Mouse (Mus musculus) olfactory bulb, adult 2 months (tissue): Measurements from ENCODE around the gene Efs. TPM values are rescaled to one million over a fixed set of nuclear protein-coding genes. Genes with fewer than 3 reads are reported as not detected.
"Not testable (repeated sequence)": the region's sequence is repeated elsewhere in the genome, so short reads cannot be mapped to it uniquely, and the experiment has no call there.

Source experiments
- H3K27ac ChIP-seq: fragments of 200-500 bp; 2 replicates; pipeline ENCODE4 v1.5.1; 2012; ENCODE audit warnings: low read depth, low read length; ENCODE audit not compliant: insufficient read depth
- H3K4me1 ChIP-seq: fragments of 200-500 bp; 2 replicates; pipeline ENCODE4 v1.6.1; 2012; ENCODE audit warnings: low read length; ENCODE audit not compliant: control insufficient read depth, insufficient read depth
- H3K4me3 ChIP-seq: fragments of 200-500 bp; 2 replicates; pipeline ENCODE4 v1.5.1; 2012; ENCODE audit warnings: mild to moderate bottlenecking, low read depth, low read length, moderate library complexity; ENCODE audit not compliant: insufficient read depth
- CTCF ChIP-seq: fragments of 200-500 bp; IDR thresholded peaks from 2 replicates; pipeline ENCODE4 v1.5.1; 2012; ENCODE audit warnings: low read depth, mild to moderate bottlenecking, low read length, moderate library complexity; ENCODE audit not compliant: insufficient read depth
- POLR2A ChIP-seq: fragments of 200-500 bp; IDR thresholded peaks from 2 replicates; pipeline ENCODE4 v1.6.1; 2012; ENCODE audit warnings: mild to moderate bottlenecking, low read depth, low read length, moderate library complexity; ENCODE audit not compliant: insufficient read depth
- WGBS: fragments of 180-500 bp; shearing (Covaris S2); methylation state at CpG from one replicate; pipeline ENCODE4 v1.1.7; 2018; 5-methylcytosine and 5-hydroxymethylcytosine counted together
- polyA plus RNA-seq: library from polyadenylated mRNA; stranded (reverse); fragments of >200 nt; gene quantifications from 2 replicates; pipeline ENCODE4 v1.2.4, GENCODE M21; 2012; ENCODE audit warnings: low replicate concordance; ENCODE audit not compliant: missing spikeins, insufficient read depth, insufficient read length

The Efs gene
- polyA plus RNA-seq, 1 experiment = not detected

- H3K4me3 ChIP-seq = no peak overlapping the region
- TF ChIP-seq POLR2A = no peak
- TF ChIP-seq CTCF = no peak
- 94% methylated on average over 8 of the region's 8 CpGs for WGBS
- no peak overlapping the region for H3K27ac ChIP-seq
- H3K4me1 ChIP-seq = no peaks in the 10 kb centered on the region
Measured at GRCm38 (mm10) chr14:54953664-54954206, 27.8 kb upstream of the Efs start.

GRCm38 (mm10) chr14:54951587-54951986 lies 25.7 kb upstream of the Efs start:
- Histone ChIP-seq H3K27ac (no peak overlapping the region), H3K4me3 (no peak overlapping the region), H3K4me1 (no peaks in the 10 kb centered on the region)
- no peak for TF ChIP-seq POLR2A
- TF ChIP-seq CTCF = no peak
- WGBS = 90% methylated on average over 6 of the region's 6 CpGs

- Histone ChIP-seq H3K4me1 (no peaks in the 10 kb centered on the region), H3K27ac (no peak overlapping the region), H3K4me3 (no peak overlapping the region)
- TF ChIP-seq CTCF (no peak), POLR2A (no peak)
- WGBS = 74% methylated on average over 12 of the region's 12 CpGs
Measured at GRCm38 (mm10) chr14:54950493-54950892, 24.6 kb upstream of the Efs start.

DNA sequence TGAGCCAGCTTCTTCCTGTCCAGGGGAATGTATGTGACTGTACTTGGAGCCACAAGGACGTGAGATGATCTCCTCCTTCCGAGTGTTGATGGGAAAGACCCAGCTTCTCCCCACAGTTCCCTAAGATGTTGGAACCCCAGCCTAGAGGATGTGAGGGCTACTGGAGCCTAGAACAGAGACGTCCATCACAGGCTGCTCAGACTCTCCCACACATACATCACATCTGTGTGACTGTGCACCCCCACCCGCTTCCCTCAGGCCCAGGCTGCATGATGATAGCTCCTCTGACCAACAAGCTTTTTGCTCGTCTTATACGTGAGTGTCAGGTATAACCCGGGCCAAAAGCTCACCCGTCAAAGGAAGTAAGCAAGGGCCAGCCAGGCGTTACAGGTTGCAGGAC lies 22.9 kb upstream of the Efs start:
- Histone ChIP-seq H3K27ac (no peak overlapping the region), H3K4me1 (no peaks in the 10 kb centered on the region), H3K4me3 (no peak overlapping the region)
- TF ChIP-seq POLR2A = no peak
- no peak for TF ChIP-seq CTCF
- 95% methylated on average over 9 of the region's 9 CpGs for WGBS

DNA sequence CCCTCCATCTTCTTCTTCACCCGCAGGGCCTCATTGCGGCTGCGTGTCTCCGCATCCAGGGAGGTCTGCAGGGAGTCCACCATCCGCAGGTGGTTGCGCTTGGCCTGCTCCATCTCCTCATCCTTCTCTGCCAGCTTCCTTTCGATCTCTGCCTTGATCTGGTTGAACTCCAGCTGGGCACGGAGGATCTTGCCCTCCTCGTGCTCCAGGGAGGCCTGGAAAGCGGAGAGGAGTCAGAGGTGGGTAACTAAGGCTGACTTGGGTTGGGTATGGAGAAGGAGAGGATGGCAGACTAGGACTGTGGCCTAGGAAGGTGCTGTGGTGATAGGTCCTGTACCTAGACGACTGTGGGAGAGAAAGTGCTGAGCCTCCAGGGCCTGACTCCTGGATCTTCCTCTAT lies 21.1 kb upstream of the Efs start:
- not testable (repeated sequence) for H3K4me3 ChIP-seq, H3K27ac ChIP-seq, H3K4me1 ChIP-seq
- WGBS = 91% methylated on average over 11 of the region's 11 CpGs

GRCm38 (mm10) chr14:54945975-54946704 lies 20.2 kb upstream of the Efs start:
- WGBS = 80% methylated on average over 19 of the region's 19 CpGs

GRCm38 (mm10) chr14:54944939-54945338 lies 19.0 kb upstream of the Efs start:
- Histone ChIP-seq H3K27ac (no peak overlapping the region), H3K4me3 (no peak overlapping the region), H3K4me1 (no peaks in the 10 kb centered on the region)
- TF ChIP-seq CTCF (no peak), POLR2A (no peak)
- 70% methylated on average over 2 of the region's 2 CpGs for WGBS

More at GRCm38 (mm10) chr14:54945975-54946704, 20.2 kb upstream of the Efs start:
- TF ChIP-seq POLR2A (no peak), CTCF (no peak)
- no peak overlapping the region for H3K4me3 ChIP-seq
- H3K27ac ChIP-seq = no peak overlapping the region
- no peaks in the 10 kb centered on the region for H3K4me1 ChIP-seq

GRCm38 (mm10) chr14:54943971-54944370 lies 18.0 kb upstream of the Efs start:
- H3K27ac ChIP-seq = no peak overlapping the region
- H3K4me3 ChIP-seq = no peak overlapping the region
- TF ChIP-seq CTCF (no peak), POLR2A (no peak)
- H3K4me1 ChIP-seq = peaks cover 2% of the 10 kb centered on the region; the same call in 1 of the 2 replicates
- WGBS = 96% methylated on average over 7 of the region's 7 CpGs

DNA sequence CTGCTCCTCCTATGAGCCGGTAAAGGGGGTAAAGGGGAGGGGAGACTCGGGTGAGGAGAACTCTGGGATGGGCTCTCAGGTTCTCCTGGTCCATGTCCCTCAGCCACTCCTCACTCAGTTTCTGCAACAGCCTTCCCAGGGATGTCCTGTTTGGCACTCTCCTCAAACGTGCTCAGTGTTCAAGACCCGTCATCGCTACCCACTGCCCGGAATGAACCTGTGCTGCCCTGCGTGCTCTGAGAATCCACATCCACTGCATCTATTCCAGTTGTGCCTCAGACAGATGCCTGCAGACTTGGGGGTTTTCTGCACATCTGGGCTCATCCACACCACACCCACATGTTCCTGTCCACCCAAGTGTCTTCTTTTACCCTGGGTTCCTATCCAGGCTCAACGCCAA lies 16.6 kb upstream of the Efs start:
- Histone ChIP-seq H3K27ac (no peak overlapping the region), H3K4me1 (peaks cover 9% of the 10 kb centered on the region), H3K4me3 (no peak overlapping the region)
- no peak for TF ChIP-seq POLR2A
- no peak for TF ChIP-seq CTCF
- 94% methylated on average over 8 of the region's 8 CpGs for WGBS

DNA sequence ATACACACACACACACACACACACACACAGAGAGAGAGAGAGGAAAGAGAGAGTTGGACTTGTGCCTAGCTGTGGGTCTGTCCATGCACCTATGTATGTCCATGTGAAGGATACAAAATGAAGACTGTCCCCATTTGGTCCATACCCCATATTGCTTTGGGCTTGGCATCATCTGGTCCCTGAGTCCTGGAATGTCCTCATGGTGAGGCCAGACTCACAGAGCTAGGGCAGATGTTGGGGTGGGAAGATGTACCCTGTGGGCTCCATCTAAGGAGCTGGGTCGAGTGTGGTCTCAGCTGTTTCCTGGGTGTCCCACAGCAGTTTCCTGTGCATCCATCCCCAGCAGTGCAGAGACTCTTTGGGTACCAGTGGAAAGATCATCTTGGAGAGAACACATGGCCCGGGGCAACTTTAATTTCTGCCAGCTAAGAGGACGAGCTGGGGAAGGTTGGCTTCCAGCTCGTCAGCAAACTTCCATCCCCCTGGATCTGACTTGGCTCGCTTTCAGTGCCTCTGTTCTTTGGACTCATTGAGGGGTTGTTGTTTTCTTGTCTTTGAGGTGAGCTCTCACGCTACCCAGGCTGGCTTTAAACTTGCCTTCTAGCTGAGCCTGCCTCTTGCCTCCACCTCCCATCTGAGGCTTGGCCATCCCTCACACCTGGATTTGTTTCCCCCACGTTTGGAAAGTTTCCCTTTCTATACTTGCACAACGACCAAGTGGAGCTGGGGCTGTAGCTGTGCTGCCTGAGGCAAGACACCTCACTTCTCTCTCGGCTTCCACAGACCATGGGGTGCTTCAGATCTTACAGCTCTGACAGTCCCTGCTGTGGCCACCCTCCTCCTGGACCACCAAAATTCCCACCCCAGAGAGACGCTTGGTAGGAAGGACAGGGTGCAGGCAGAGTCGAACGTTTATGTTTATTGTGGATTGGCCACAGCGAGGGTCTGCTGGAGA lies 15.4 kb upstream of the Efs start:
- TF ChIP-seq CTCF = no peak
- TF ChIP-seq POLR2A = no peak
- WGBS = 64% methylated on average over 13 of the region's 13 CpGs
- H3K4me3 ChIP-seq = no peak overlapping the region
- H3K4me1 ChIP-seq = peaks cover 13% of the 10 kb centered on the region
- H3K27ac ChIP-seq = no peak overlapping the region
